Mouse (Mus musculus): ENCODE data around the gene Sox15.

DNA sequence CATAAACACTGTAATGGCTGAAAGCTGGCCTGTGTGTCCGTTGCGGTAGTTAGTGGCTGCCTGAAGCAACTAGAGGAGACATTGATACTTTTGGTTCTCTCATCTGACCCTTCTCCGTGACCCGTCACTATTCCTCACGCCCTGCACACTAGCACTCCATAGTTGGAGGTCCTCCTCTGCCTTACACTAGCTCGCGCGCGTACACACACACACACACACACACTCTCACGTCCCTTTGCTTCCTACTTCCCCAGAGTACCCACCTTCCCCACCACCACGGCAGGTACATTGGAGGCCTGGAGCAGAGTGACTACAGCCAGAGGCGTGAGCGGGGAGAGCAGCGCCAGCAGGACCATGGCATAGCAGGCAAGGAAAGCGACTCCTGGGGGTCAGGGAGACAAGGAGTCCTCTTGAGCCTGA lies 2.4 kb downstream of the Sox15 start:
- TF ChIP-seq EP300 (IDR thresholded peaks at IDR 0.05; ENCODE audit: low read depth): no peak
- no peak for TF ChIP-seq CTCF (IDR thresholded peaks at IDR 0.05; ENCODE audit: low read depth)
